ENCODE assay signal across 13 mouse cellular contexts in the genomic region with DNA sequence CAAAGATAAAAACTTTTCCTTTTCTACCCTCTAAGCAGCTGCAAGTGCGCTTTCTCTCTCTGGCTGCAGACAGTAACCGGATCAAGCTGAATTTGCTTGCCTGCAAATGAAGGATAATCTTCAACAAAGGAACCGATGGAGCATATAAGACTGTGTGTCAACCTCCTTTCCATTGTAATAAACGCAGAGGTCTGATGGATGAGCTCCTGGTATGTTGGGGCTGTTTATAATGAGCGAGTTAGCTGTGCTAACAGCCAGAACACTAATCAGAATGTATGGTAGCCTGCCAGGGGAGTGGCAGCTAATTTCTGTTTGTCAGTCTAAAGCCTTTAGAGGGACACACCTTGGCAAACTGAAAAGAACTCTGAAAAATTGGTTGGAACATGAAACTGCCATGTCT.
DNase-seq lines count a peak whose midpoint lies in the region; ATAC-seq and TF ChIP-seq lines count a peak whose summit lies in the region.
"Had no signal": no experiment of that assay in that cellular context is flagged by ENCODE, and none has a peak within 500 bp of the region (broad histone marks: within the 10 kb centered on the region; RNA-seq: fewer than 3 reads in every experiment).

No protein-coding gene starts in this region.

- 34% methylated on average over 5 of the region's 5 CpGs for WGBS in neural tube, embryonic 11.5 days
- WGBS in hindbrain, embryonic 16.5 days: 13% methylated on average over 5 of the region's 5 CpGs
- 61% methylated on average over 5 of the region's 5 CpGs for WGBS in lung, postnatal 0 days

- no peaks in the 10 kb centered on the region for H3K36me3 ChIP-seq in neural tube, embryonic 11.5 days (ENCODE audit: control insufficient read depth, insufficient read depth, low read length)
- no peaks in the 10 kb centered on the region for H3K36me3 ChIP-seq in hindbrain, embryonic 16.5 days (ENCODE audit: control insufficient read depth, insufficient read depth, low read length)
- H3K36me3 ChIP-seq in lung, postnatal 0 days (ENCODE audit: insufficient read depth, low read length): no peaks in the 10 kb centered on the region
- H3K36me3 ChIP-seq: heart, embryonic 12.5 days; liver, embryonic 13.5 days had no signal

- no peak overlapping the region for H3K4me2 ChIP-seq in neural tube, embryonic 11.5 days (ENCODE audit: low read depth)
- no peak overlapping the region for H3K4me2 ChIP-seq in hindbrain, embryonic 16.5 days (ENCODE audit: low read length)
- H3K4me2 ChIP-seq in lung, postnatal 0 days (replicated peaks; ENCODE audit: low read depth, low read length): no peak overlapping the region
- H3K4me2 ChIP-seq: heart, embryonic 12.5 days; liver, embryonic 13.5 days had no signal

- TF ChIP-seq CTCF in lung, postnatal 0 days (IDR thresholded peaks at IDR 0.05): no peak

- peak; percentile 75 for ATAC-seq in neural tube, embryonic 11.5 days (ENCODE audit: insufficient read depth, low FRiP score, low TSS enrichment)
- peak; percentile 92 for ATAC-seq in hindbrain, embryonic 16.5 days
- no peak for ATAC-seq in lung, postnatal 0 days
- ATAC-seq: activated CD4-positive, CD25-positive, alpha-beta regulatory T cell, adult 4 months; intestine, embryonic 16.5 days had no signal

- H3K9me3 ChIP-seq in neural tube, embryonic 11.5 days (ENCODE audit: control insufficient read depth, low read length): no peaks in the 10 kb centered on the region
- no peaks in the 10 kb centered on the region for H3K9me3 ChIP-seq in hindbrain, embryonic 16.5 days (ENCODE audit: control insufficient read depth, low read length)
- H3K9me3 ChIP-seq in lung, postnatal 0 days (ENCODE audit: low read length): no peaks in the 10 kb centered on the region
- H3K9me3 ChIP-seq: heart, embryonic 12.5 days; liver, embryonic 13.5 days had no signal

- DNase-seq in neural tube, embryonic 11.5 days (ENCODE audit: low spot score): peak; percentile 21
- no peak for DNase-seq in neural tube, embryonic 10.5 days (ENCODE audit: extremely low spot score, low spot score)
- DNase-seq in embryo, embryonic 11 days: peak; percentile 13
- DNase-seq in urinary bladder, postnatal 4 days (ENCODE audit: low spot score in 2 of 2): no peak
- no peak for DNase-seq in lung, postnatal 0 days (ENCODE audit: low spot score)
- no peak for DNase-seq in frontal cortex, postnatal 36 days (ENCODE audit: low spot score in 2 of 2)
- DNase-seq: liver, embryonic 13.5 days; spleen, adult 18-20 months had no signal

- H3K27ac ChIP-seq in neural tube, embryonic 11.5 days (ENCODE audit: low read depth, low read length): no peak overlapping the region
- no peak overlapping the region for H3K27ac ChIP-seq in hindbrain, embryonic 16.5 days (ENCODE audit: low read depth, low read length)
- no peak overlapping the region for H3K27ac ChIP-seq in lung, postnatal 0 days (ENCODE audit: low read length)
- H3K27ac ChIP-seq: left cerebral cortex, adult 2 months; liver, embryonic 13.5 days had no signal

- H3K4me3 ChIP-seq in neural tube, embryonic 11.5 days (ENCODE audit: low read depth, low read length): no peak overlapping the region
- no peak overlapping the region for H3K4me3 ChIP-seq in hindbrain, embryonic 16.5 days (ENCODE audit: low read length)
- H3K4me3 ChIP-seq in lung, postnatal 0 days (ENCODE audit: low read depth, low read length): no peak overlapping the region
- H3K4me3 ChIP-seq: heart, embryonic 12.5 days; left cerebral cortex, adult 2 months; liver, embryonic 13.5 days had no signal

- no peaks in the 10 kb centered on the region for H3K27me3 ChIP-seq in neural tube, embryonic 11.5 days (ENCODE audit: control insufficient read depth, insufficient read depth, low read length)
- no peaks in the 10 kb centered on the region for H3K27me3 ChIP-seq in hindbrain, embryonic 16.5 days (replicated peaks; ENCODE audit: control insufficient read depth, insufficient read depth, low read length)
- no peaks in the 10 kb centered on the region for H3K27me3 ChIP-seq in lung, postnatal 0 days (replicated peaks; ENCODE audit: insufficient read depth, low read length)
- H3K27me3 ChIP-seq: heart, embryonic 12.5 days; liver, embryonic 13.5 days had no signal

- H3K4me1 ChIP-seq in neural tube, embryonic 11.5 days (ENCODE audit: control insufficient read depth, insufficient read depth, low read length): no peaks in the 10 kb centered on the region
- H3K4me1 ChIP-seq in hindbrain, embryonic 16.5 days (ENCODE audit: control insufficient read depth, insufficient read depth, low read depth, low read length): no peaks in the 10 kb centered on the region
- H3K4me1 ChIP-seq in lung, postnatal 0 days (ENCODE audit: insufficient read depth, low read depth, low read length): no peaks in the 10 kb centered on the region
- H3K4me1 ChIP-seq: heart, embryonic 12.5 days; liver, embryonic 13.5 days had no signal

- no peak for TF ChIP-seq EP300 in lung, postnatal 0 days (IDR thresholded peaks at IDR 0.05)

- no peak overlapping the region for H3K9ac ChIP-seq in neural tube, embryonic 11.5 days (ENCODE audit: low read length)
- no peak overlapping the region for H3K9ac ChIP-seq in hindbrain, embryonic 16.5 days (ENCODE audit: low read depth, low read length)
- no peak overlapping the region for H3K9ac ChIP-seq in lung, postnatal 0 days (replicated peaks; ENCODE audit: low read depth)
- H3K9ac ChIP-seq: heart, embryonic 12.5 days; liver, embryonic 13.5 days had no signal

Comparison
In these comparisons a context has a peak if more than half of its experiments do, and no peak if none do; other contexts are left out.
1. DNase-seq: peak in neural tube, embryonic 11.5 days (single experiment) and embryo, embryonic 11 days (single experiment); none in neural tube, embryonic 10.5 days (single experiment), urinary bladder, postnatal 4 days (0 of 2), lung, postnatal 0 days (single experiment) and frontal cortex, postnatal 36 days (0 of 2).